Mouse (Mus musculus) heart, embryonic 15.5 days (tissue): ENCODE data around the gene Qdpr. TPM values are rescaled to one million over a fixed set of nuclear protein-coding genes. Genes with fewer than 3 reads are reported as not detected.
"Not testable (repeated sequence)": the region's sequence is repeated elsewhere in the genome, so short reads cannot be mapped to it uniquely, and the experiment has no call there.

Experiments
- ATAC-seq: fragments of 200-750 bp; cut with Nextera tagmentation; replicated peaks from 2 replicates; pipeline ENCODE4 v1.8.0; 2017; ENCODE audit warnings: low read depth, moderate TSS enrichment; ENCODE audit not compliant: insufficient number of reproducible peaks, insufficient read depth, low FRiP score
- H3K27ac ChIP-seq: fragments of 300-500 bp; sonication (generic); 2 replicates; pipeline ENCODE4 v1.5.1; 2015; ENCODE audit warnings: mild to moderate bottlenecking, inconsistent platforms
- H3K27me3 ChIP-seq: fragments of 300-500 bp; sonication (generic); 2 replicates; pipeline ENCODE4 v1.6.1; 2015; ENCODE audit warnings: inconsistent platforms
- H3K36me3 ChIP-seq: fragments of 300-500 bp; sonication (generic); 2 replicates; pipeline ENCODE4 v1.6.1; 2015; ENCODE audit warnings: mild to moderate bottlenecking, inconsistent platforms
- H3K4me1 ChIP-seq: fragments of 300-500 bp; sonication (generic); replicated peaks from 2 replicates; pipeline ENCODE4 v1.6.1; 2015; ENCODE audit warnings: inconsistent platforms
- H3K4me2 ChIP-seq: fragments of 300-500 bp; sonication (generic); 2 replicates; pipeline ENCODE4 v1.6.1; 2015; ENCODE audit warnings: inconsistent platforms, mild to moderate bottlenecking, moderate library complexity
- H3K4me3 ChIP-seq: fragments of 300-500 bp; sonication (generic); 2 replicates; pipeline ENCODE4 v1.5.1; 2015; ENCODE audit warnings: mild to moderate bottlenecking, inconsistent platforms
- H3K9ac ChIP-seq: fragments of 300-500 bp; sonication (generic); 2 replicates; pipeline ENCODE4 v1.6.1; 2015; ENCODE audit warnings: mild to moderate bottlenecking, inconsistent platforms
- H3K9me3 ChIP-seq: fragments of 300-500 bp; sonication (generic); replicated peaks from 2 replicates; pipeline ENCODE4 v1.6.1; 2016; ENCODE audit warnings: inconsistent platforms
- whole genome bisulfite sequencing: fragments of 180-500 bp; shearing (Covaris S2); methylation state at CpG from one replicate; pipeline ENCODE4 v1.1.7; 2015; ENCODE audit warnings: mixed read lengths; 5-methylcytosine and 5-hydroxymethylcytosine counted together
- polyA plus RNA-seq: library from polyadenylated mRNA; unstranded; fragments of >200 nt; fragmentation: Nextera tagmentation; extraction: Ambion mirVana; gene quantifications from 2 replicates; pipeline ENCODE4 v1.2.1, GENCODE M21; 2015

The Qdpr gene
- polyA plus RNA-seq, 1 experiment from 2014 or later: 100 TPM

DNA sequence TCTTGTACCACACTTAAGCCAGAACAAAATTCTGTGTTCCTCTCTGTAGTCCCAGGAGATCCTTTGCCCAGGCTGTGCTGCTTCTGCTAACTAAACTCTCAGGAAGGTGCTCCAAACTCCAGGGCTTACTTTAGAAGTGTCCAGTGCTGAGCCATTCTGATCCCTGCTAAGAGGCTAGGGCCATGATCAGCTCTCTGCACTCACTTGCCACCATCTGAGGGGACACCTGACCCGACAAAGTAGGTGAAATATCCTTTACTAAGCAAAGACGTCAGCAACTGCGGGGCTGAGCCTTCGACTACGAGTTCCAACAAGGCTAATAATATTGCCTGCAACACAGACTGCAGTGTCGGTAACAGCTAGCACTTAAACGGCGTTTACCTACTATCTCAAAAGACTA, 830 bp downstream of the Qdpr start:
- H3K4me1 ChIP-seq: peaks cover 15% of the 10 kb centered on the region
- ATAC-seq: no peak
- H3K27me3 ChIP-seq: no peaks in the 10 kb centered on the region
- 2% methylated on average over 8 of the region's 8 CpGs for WGBS
- H3K9ac ChIP-seq: peak overlapping the region; percentile 87
- H3K36me3 ChIP-seq: no peaks in the 10 kb centered on the region; the same call in 1 of the 2 replicates
- no peaks in the 10 kb centered on the region for H3K9me3 ChIP-seq
- H3K4me3 ChIP-seq: peak overlapping the region; percentile 87
- peak overlapping the region; percentile 89; the same call in 1 of the 2 replicates for H3K27ac ChIP-seq
- peak overlapping the region; percentile 99 for H3K4me2 ChIP-seq

DNA sequence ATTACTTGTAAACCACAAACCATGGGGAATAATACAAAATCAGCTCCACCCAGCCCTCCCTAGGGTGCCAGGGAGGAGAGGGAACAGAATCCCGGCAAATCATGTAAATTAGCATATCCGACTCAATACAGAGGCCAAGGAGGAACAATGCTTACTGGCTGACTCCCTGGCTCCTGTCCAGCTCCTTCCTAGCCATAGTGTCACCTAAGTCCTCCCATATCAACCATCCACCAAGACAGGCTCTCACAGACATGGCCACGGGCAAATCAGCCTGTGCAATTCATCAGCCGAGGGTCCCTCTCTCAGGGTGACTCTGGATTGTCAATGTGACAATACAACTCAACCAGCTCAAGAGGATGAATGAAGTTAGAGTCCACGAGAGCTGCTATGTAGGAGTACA, 1.4 kb downstream of the Qdpr start:
- WGBS: 52% methylated on average over 5 of the region's 5 CpGs
- peak overlapping the region; percentile 87; the same call in 1 of the 2 replicates for H3K4me3 ChIP-seq
- peaks cover 15% of the 10 kb centered on the region for H3K4me1 ChIP-seq
- no peak overlapping the region for H3K27ac ChIP-seq
- H3K9me3 ChIP-seq: no peaks in the 10 kb centered on the region
- peak overlapping the region; percentile 99 for H3K4me2 ChIP-seq
- H3K27me3 ChIP-seq: no peaks in the 10 kb centered on the region
- H3K9ac ChIP-seq: no peak overlapping the region
- ATAC-seq: no peak
- H3K36me3 ChIP-seq: peaks cover under 1% of the 10 kb centered on the region; the same call in 1 of the 2 replicates

DNA sequence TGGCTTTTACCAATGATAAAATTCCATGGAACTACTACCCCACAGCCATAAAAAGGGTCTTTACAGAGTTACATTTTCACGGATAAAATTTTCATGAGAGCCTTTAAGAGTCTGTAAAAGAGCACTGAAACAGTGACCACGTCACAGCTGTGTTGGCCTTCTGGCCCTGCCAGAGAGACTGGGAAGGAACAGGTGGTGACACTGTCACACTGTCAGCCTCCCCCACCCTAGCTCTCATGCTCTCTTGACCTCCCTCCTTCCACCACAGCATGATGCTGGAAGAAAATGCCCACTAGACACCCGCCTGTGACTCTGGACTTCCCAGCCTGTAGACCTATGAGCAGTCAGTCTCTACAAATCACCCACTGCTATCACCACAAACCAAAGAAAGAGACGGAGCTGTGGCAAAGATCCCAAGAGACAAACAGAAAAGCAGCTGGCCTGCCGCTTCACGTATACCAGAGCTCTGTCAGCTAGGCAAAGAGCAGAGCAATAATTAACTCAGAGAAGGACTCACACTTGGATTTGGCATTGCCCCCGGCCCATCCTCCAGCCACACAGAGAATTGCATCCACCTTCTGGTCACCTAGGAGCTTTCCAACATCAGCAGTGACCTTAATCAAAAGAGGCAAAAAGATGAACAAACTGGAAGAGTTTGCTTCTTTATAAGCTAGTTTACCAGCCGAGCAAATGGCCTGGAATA, 5.8 kb downstream of the Qdpr start:
- H3K9me3 ChIP-seq: no peaks in the 10 kb centered on the region
- 86% methylated on average over 8 of the region's 8 CpGs for WGBS
- H3K9ac ChIP-seq: no peak overlapping the region
- H3K27me3 ChIP-seq: no peaks in the 10 kb centered on the region
- no peak for ATAC-seq
- H3K4me2 ChIP-seq: no peak overlapping the region
- H3K27ac ChIP-seq: no peak overlapping the region
- peaks cover 16% of the 10 kb centered on the region; the same call in 1 of the 2 replicates for H3K36me3 ChIP-seq
- no peak overlapping the region for H3K4me3 ChIP-seq
- peaks cover 9% of the 10 kb centered on the region for H3K4me1 ChIP-seq

DNA sequence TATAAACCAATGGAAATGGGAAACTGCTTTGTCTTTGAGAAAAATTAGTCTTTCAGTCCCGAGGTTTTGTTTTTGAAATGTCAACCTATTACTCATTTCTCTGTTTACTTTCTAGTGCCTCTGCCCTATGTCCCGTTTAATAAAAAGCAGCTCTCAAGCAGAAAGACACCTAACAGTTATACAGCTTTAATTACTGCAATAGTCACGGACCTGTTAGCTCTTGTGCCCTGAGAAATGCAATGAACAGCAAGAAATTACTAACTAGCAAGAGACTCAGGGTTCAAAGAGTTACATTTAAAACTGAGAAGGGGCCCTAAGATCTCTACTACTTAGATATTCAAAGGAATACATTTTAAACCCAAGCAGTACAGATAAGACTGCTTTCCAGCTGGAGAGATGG, 8.3 kb downstream of the Qdpr start:
- ATAC-seq: no peak
- H3K9ac ChIP-seq: no peak overlapping the region
- H3K4me3 ChIP-seq: no peak overlapping the region
- whole genome bisulfite sequencing: 75% methylated on average over 3 of the region's 3 CpGs
- H3K36me3 ChIP-seq: peaks cover 30% of the 10 kb centered on the region
- no peak overlapping the region for H3K4me2 ChIP-seq
- H3K4me1 ChIP-seq: no peaks in the 10 kb centered on the region
- H3K27me3 ChIP-seq: no peaks in the 10 kb centered on the region
- no peaks in the 10 kb centered on the region for H3K9me3 ChIP-seq
- H3K27ac ChIP-seq: no peak overlapping the region

DNA sequence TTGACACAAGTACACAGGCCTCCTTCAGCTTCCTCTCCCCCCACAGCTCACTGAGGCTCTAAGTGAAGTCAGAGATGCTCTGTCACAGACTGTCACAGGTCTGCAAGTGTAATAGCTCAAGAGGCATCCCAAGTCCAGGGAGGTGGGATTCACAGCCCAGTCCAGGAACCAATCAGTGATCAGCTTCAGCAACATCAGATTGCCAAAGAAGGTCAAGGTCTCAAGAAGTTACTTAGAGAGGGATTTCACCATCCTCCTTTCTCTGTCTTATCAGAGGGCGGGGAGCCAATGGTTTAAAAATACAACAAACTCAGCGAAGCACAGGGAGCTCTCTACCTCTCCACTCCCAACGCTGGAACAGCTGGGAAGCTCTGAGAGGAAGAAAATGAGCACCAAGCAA, 8.9 kb downstream of the Qdpr start:
- WGBS: 41% methylated on average over 3 of the region's 3 CpGs
- peaks cover 30% of the 10 kb centered on the region for H3K36me3 ChIP-seq

DNA sequence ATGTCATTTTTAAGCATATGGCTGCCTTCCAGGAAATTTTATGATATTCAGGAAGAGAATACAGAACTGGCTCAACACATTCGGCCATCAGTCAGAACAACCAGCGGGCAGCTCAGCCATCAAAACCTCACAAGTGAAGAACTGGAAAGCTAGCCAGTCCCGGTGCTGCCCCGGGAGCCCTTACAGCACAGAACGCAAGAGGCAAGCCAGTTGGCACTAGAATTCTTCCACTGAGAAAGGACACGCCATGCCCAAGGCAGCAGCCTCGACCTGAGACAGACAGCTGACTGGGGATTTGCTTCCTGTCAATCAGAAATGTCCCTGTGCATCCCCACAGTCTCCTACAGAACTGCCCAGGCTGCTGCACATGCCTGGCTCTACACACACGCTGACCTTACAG, 11.7 kb downstream of the Qdpr start:
- Histone ChIP-seq H3K36me3 (peaks cover 40% of the 10 kb centered on the region), H3K4me3 (no peak overlapping the region), H3K4me1 (no peaks in the 10 kb centered on the region), H3K9ac (no peak overlapping the region), H3K4me2 (no peak overlapping the region), H3K27ac (no peak overlapping the region), H3K9me3 (no peaks in the 10 kb centered on the region), H3K27me3 (no peaks in the 10 kb centered on the region)
- ATAC-seq: no peak
- WGBS: 77% methylated on average over 8 of the region's 8 CpGs

More for the DNA sequence above, 8.9 kb downstream of the Qdpr start:
- H3K27ac ChIP-seq: no peak overlapping the region
- no peak overlapping the region for H3K9ac ChIP-seq
- H3K4me3 ChIP-seq: no peak overlapping the region
- no peaks in the 10 kb centered on the region for H3K27me3 ChIP-seq
- no peaks in the 10 kb centered on the region for H3K4me1 ChIP-seq
- H3K4me2 ChIP-seq: no peak overlapping the region
- H3K9me3 ChIP-seq: no peaks in the 10 kb centered on the region
- ATAC-seq: no peak

DNA sequence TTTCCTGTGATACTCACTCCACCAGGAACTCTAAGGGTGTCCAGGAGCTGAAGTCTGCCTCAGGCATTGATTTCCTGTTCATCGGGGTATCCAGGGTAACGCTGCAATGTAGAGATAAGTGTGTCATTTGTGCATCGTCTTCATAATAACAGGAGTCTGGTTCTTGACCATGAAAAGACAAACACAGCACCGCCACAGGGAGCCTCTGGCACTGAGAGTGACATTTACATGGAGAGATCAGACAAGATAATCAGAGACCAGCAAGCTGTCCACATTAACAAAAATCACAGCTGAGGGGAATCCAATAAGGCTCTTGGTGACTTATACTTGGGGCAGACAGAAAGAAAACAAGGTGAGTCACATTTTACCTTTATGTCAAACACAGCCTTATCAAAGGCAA, 12.2 kb downstream of the Qdpr start:
- WGBS: 67% methylated on average over 4 of the region's 4 CpGs
- H3K36me3 ChIP-seq: peaks cover 39% of the 10 kb centered on the region
- ATAC-seq: no peak
- no peak overlapping the region for H3K4me2 ChIP-seq
- H3K9me3 ChIP-seq: no peaks in the 10 kb centered on the region
- no peaks in the 10 kb centered on the region for H3K27me3 ChIP-seq
- no peak overlapping the region for H3K4me3 ChIP-seq
- no peak overlapping the region for H3K9ac ChIP-seq
- H3K27ac ChIP-seq: no peak overlapping the region
- H3K4me1 ChIP-seq: no peaks in the 10 kb centered on the region

DNA sequence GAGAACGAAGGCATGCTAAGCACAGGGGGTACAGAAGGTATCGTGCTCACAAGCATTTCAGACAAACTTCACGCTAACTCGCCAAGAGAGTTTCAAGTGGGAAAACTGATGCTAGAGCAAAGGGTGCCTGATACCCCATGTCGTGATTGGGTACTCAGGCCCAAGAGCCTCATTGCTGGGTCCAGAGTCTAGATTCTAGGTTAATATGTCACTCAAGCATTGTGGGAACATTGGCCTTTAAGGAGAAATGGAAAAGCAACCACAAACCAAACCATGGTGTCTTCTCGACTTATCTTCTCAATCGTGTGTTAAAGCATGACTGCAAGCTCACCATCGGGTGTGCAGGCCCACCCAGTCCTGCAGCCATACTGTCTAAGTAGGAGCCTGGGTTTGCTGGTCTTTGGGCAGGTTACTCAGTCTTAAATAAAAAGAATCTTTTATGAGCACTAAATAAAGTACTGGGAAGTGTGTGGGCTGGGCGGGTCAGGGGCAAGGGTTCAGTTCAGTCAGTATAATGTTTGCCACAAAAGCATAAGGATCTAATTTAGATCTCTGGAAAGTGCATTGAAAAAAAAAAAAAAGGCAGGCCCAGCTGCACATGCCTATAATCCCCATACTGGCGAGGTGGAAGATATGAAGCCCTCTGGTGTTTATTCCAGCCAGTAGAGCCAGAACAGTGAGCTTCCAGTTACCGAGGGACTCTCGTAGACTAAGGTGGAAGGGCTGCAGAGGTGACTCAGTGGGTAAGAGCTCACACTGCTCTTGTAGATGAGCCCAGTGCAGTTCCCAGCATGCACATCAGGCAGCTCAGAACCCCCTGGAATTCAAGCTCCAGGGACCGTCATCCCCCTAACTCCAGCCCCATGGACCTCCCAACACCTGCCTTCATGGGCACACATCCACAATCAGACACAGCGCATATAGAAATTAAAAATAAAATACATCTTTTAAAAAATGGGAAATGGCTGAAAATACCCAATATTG, 13.8 kb downstream of the Qdpr start:
- Histone ChIP-seq H3K4me3 (no peak overlapping the region), H3K36me3 (peaks cover 39% of the 10 kb centered on the region), H3K27me3 (no peaks in the 10 kb centered on the region), H3K4me2 (no peak overlapping the region), H3K27ac (no peak overlapping the region), H3K4me1 (no peaks in the 10 kb centered on the region), H3K9me3 (no peaks in the 10 kb centered on the region), H3K9ac (no peak overlapping the region)
- no peak for ATAC-seq
- 85% methylated on average over 14 of the region's 14 CpGs for WGBS

DNA sequence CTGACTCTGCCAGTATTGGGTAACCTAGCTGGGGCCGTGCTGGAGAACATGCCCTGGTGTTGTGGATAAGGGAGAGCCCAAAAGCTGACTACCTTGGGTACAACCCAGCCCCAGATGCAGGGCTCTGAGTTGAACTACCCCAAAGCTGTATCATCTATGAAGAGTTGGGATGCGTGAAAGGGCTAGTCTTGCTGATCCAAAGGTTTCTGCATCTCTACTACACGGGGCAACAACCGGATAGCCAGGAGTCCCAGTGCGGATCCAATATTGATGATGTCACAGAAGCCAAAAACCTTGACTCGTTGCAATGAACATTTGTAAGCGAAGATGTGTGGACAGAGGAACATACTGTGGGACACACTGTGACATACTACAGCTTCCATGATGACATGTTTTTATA, 22.1 kb downstream of the Qdpr start:
- no peaks in the 10 kb centered on the region for H3K27me3 ChIP-seq
- H3K36me3 ChIP-seq: peaks cover 4% of the 10 kb centered on the region; the same call in 1 of the 2 replicates
- no peak overlapping the region for H3K27ac ChIP-seq
- H3K9ac ChIP-seq: no peak overlapping the region
- H3K4me1 ChIP-seq: no peaks in the 10 kb centered on the region
- no peak for ATAC-seq
- no peak overlapping the region for H3K4me3 ChIP-seq
- H3K4me2 ChIP-seq: no peak overlapping the region
- H3K9me3 ChIP-seq: no peaks in the 10 kb centered on the region
- 94% methylated on average over 7 of the region's 7 CpGs for WGBS

DNA sequence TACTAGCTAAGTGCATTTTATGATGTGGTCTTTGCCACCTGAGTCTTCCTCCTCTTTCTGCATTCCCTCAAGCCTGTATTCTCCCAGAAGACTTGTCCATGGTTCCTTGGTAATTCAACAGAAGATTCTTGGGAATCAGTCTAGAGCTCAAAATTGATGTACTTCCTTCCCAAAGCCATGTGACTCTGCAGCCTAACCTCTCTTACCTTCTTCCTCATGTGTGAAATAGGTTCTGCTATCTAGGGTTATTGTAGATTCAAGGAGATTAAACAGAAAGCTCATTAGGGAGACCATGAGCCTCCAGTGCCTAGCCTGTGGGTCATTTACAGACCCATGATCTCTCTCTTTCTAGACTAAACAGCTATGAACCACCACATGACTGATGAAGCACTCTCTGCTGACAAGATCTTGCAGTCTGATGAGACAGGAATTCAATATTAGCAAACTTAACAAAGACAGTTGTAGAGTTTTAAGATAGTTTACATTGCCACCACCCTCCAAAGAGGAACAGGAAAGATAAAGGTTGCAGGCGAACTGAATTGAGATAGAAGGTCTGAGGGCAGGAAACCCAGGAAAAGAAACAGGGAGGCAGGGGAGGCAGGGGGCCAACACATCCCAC, 23.5 kb downstream of the Qdpr start:
- no peak for ATAC-seq
- WGBS: 42% methylated on average over 1 of the region's 1 CpGs
- no peaks in the 10 kb centered on the region for H3K27me3 ChIP-seq
- no peak overlapping the region for H3K4me2 ChIP-seq
- H3K36me3 ChIP-seq: no peaks in the 10 kb centered on the region
- H3K9me3 ChIP-seq: no peaks in the 10 kb centered on the region
- H3K4me3 ChIP-seq: no peak overlapping the region
- no peak overlapping the region for H3K9ac ChIP-seq
- no peaks in the 10 kb centered on the region; the same call in 1 of the 2 replicates for H3K4me1 ChIP-seq
- no peak overlapping the region for H3K27ac ChIP-seq

DNA sequence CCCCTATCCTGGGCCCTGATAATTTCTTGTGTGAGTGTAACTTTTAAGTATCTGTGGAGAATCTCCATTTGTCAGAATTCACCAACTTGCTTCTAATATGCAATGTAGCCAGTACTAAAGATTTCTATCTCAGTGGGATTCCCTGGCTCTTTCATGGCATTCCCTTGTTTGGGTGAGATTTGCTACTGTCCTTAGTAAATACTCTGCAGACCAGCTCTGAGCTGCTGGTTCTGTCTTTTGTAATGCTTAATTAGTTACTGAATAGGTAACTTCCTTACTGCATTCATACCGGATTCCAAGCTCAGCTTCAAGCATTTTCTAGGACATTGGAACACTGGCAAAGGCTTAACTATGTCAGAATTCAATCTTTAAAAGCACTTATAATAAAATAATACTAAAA, 24.3 kb downstream of the Qdpr start:
- not testable (repeated sequence) for H3K9me3 ChIP-seq, H3K4me1 ChIP-seq, H3K27me3 ChIP-seq, H3K4me3 ChIP-seq, H3K27ac ChIP-seq, ATAC-seq, H3K4me2 ChIP-seq, H3K36me3 ChIP-seq, H3K9ac ChIP-seq
- 60% methylated on average over 1 of the region's 1 CpGs for WGBS
